Mouse (Mus musculus) CD4-positive, CD25-positive, alpha-beta regulatory T cell, adult 2 months (primary cell): ENCODE measurements at regions not wholly inside any gene's neighbourhood (a gene's known extent, or its start where the extent isn't known, plus 50 kb on each side); places are given as distances from the start of the nearest gene placed in this dataset.

Source experiments
- DNase-seq: peaks from one replicate; pipeline ENCODE4 v3.0.0-alpha.2; 2012; ENCODE audit warnings: low read depth, low spot score

GRCm38 (mm10) chr11:114551262-114551661, 117.1 kb upstream of the Rpl38 start:
- DNase-seq: no peak

DNA sequence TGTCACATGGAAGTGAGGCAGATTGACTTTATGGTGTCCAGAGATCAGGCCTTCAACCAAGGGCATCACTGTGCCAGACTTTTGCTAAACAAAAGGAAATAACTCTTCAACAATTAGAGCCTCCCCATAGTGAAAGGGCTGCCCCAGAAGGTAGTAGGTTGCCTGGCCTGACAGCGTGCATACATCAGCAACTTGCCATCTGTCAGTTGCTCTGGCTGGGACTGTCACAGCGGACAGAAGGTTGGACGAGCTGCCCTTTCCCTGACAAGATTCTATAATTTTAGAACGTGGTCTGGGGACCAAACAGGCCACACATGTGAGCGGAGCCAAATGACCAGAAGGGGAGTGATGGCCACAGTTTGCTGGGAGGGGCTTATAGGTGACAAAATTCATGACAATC, 119.7 kb upstream of the Rpl38 start:
- DNase-seq: no peak

DNA sequence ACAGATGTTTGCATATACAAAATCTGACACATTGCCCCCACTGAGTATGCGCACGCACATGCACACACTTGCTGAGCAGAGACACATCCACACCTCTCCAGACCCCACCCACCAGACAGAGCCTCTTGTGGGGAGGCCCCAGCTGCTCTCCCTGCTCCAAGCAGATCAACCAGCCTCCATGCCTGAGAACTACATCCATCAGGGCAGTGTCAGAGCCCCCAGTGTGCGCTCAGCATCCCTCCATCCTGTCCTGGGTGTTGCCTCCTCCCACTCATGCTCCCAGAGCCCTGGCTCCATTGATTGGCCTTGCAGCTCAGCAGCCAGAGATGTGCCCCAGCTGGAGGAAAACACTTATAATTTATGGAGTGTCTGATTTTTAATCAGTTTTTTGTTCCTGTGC, 124.1 kb upstream of the Rpl38 start:
- DNase-seq: no peak

DNA sequence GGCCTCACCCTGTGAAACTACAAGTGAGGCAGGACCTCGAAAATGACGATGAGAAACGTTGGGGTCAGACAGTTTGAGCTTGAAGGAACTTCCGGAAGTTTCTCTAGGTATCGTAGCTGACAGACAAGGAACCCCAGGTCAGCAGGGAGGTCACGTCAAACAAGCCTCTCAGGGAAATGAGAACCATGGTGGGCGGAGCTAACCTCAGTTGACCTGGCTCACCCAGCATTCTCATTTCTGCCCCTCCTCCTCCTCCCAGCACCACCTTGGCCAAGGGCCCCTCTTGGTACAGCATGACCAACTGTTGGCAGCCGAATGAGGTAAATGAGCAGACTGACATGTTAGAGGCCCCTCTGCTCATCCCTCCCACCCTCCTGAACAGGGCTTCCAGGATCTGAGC, 126.2 kb upstream of the Rpl38 start:
- DNase-seq: no peak

- peak; percentile 49 for DNase-seq
Observed at GRCm38 (mm10) chr11:114540503-114540902, 127.8 kb upstream of the Rpl38 start.

GRCm38 (mm10) chr11:114536616-114537493, 131.5 kb upstream of the Rpl38 start:
- no peak for DNase-seq

- DNase-seq: no peak
Observed at GRCm38 (mm10) chr11:114535900-114536299, 132.4 kb upstream of the Rpl38 start.

DNA sequence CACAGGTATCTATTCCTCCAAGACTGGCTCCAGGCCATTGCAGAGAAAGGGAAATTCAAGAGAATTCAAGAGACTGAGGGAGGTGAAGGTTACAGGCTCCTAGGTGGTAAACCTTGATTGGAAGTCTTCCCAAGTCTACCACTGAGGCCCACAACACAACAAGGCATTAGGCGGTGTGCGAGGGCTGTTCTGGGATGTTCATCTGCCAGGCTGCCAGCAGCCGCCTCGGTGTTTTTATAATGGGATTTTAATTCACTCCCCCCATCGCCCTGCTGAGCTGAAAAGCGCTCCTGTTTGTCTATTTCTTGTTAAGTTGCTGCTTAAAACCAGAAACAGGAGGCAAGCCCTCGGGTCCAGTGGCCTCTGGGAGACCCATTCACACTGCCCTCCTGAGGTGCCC, 133.9 kb upstream of the Rpl38 start:
- no peak for DNase-seq

DNA sequence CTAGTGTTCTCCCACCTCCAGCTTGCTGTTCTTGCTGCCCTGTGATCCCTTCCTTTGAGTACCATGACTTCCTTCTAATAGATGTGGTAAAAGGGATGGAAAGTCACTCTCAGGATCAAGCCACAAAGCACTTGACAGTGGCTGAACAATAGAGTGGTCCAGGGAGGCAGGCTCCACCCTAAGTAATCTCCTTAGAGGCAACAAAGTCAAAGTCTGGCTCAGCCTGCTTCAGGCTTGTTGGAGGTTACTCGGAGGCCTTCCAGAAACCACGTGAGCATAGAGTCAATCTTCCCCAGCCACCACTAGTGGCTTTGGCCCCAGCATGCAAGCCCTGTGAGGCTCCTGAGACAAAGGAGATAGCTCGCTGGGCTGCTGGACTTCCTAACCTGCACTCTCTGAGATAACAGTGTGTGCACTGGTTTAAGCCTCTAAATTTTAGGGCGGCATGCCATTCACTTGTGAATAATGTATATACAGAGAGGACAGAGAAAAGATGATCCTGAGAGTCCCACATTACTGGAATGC, 137.0 kb upstream of the Rpl38 start:
- no peak for DNase-seq

DNA sequence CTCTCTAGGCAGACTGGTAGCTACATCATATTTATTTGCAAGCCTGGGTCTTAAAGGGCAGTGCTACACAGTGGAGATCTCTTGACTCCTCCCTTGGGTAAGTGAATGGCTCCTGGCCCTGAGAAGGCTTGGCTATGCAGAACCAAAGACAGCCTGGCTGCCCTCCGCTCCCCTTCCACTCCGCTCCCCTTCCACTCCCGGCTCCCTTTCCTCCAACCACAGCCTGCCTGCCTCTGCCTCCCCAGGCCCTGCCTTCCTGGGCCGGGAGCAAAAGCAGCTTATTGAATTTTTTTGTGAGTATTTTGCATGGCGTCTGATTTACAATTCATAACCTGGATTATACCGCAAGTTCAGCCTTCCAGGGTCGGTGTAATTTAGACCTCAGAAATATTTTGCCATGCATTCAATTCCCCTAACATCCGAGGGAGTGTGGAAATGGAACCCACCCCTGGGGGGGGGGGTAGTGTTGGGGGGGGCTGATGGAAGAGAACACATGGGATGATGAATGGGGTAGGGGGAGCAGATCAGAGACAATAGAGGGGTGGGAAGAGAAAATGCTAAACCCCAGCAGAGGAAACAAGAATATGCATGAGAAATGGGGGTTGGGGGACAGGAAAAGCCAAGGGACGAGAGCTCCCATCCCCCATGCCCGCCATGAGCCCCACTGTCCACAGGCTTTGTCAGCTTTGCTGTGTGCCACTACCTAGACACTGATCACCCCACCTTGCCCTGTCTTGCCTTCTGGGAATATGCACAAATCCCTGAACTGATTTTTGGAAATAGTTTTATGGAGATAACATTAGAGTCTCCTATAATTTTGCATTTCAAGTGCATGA, 139.2 kb upstream of the Rpl38 start:
- DNase-seq: no peak

DNA sequence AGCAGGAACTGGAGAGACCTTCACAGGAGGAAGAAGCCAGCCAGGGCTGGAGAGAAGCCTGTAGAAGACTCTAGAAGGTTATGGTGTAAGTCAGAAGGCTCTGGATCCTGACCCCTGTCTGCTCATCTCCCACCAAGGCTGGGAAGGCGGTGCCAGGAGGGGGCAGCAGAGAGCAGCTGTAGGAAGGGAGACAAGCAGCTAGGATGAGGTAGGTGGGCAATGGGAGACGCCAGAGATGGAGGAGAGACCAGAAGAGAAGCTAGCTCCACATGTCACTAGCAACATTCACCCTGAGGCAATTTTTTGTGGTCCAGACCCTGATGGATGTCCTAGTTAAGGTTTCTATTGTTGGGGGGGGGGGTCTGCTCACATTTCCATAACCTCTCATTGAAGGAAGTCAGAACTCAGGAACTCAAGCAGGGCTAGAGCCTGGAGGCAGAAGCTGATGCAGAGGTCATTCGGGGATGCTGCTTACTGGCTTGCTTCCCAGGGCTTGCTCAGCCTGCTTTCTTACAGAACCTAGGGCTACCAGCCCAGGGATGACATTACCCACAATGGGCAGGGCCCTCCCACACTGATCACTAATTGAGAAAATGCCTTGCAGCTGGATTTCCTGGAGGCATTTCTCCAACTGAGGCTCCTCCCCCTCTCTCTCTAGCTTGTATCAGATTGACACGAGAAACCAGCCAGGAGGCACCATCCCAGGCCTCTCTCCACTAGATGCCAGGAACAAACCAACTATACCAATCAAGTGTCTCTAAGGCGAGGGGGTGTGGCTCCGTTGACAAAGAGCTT, 144.7 kb upstream of the Rpl38 start:
- DNase-seq: peak; percentile 77

DNA sequence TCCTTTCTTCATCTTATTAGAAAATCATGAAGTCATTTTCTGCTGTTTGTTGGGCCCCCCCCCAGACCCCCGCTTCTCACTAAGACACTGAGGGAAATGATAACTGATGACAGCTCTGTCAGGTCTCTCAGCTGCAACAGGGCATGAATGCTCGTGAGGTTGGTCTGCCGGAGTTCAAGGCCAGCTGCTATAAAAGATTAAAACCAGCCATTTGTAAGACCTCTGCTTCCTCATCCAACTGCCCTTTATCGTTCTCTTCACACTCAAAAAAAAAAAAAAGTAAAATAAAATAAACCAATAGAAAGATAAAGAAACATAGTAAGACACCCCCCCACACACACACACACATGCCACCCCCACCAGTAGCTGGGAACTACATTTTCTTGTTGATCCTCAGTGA, 153.0 kb upstream of the Rpl38 start:
- no peak for DNase-seq

DNA sequence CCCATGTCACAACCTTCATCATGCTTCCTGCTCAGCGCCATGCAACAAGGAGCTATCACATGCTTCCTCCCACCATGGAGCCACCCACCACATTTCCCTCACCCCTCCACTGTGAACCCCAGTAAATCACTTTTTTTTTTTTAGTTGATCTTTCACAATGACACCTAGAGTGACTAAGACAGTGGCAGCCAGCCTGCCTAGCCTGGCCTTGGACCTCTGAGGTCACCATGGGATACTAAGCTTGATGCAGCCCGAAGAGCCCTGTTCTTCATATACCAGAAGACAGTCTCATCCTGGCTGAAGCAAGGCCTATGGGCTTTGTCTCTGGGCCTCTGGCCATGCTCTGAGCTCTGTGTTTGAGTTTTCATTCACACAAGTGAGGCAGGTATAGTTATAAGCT, 154.2 kb upstream of the Rpl38 start:
- DNase-seq: no peak

DNA sequence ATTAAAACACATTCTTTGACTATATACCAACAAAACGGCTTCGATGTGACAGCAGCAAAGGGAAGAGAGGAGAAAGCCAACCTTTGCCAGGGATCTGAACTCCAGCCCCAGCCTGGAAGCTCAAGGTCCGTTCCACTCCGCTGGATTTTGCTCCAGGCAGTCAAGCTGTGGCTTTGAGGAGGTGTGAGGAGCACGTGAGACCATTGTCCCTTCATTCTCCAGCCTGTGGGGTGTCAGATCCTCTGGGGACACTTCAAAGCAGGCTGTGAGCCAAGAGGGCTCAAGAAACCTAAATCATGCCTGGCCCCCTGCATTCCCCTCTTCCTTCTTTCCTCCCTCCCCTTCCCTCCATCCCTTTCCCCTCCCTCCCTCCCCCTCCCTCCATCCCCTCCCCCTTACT, 154.9 kb upstream of the Rpl38 start:
- DNase-seq: no peak

DNA sequence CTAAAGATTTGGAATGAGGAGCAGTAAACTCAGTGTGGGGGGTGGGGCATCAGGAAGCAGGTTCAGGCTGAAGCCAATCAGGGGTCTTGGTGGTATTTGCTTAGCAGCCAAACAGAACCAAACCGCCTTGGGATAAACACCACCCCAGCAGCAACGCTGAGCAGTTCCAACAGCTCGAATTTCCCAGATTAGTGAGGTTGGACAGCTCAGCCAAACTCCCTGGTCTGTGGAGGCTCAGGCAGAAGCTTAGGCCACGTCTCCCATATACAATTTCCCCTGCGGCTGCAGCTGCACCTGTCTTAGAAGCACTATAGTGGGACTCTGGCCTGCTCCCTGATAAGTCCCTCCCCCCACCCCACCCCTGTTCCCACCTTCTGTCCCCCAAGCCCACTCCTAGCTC, 156.3 kb upstream of the Rpl38 start:
- DNase-seq: no peak

DNA sequence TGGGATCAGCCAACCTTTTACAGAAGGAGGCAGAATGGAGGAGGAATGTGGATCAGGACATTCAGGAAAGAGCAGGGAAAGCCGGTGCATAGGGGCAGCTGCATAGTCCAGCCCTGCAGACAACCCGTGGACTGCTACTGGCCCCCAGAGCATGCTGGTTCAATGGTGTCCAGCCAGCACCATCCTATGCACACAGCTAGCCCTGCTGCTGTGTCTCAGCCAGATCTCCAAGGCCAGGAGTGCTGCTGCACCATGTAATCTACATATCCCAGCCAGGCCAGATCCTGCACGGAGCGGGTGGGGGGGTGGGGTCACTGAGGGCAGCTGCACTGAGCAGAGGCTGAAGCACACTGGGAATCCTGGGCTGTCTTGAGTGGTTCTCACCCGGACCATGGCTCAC, 165.8 kb upstream of the Rpl38 start:
- no peak for DNase-seq

- no peak for DNase-seq
Observed at GRCm38 (mm10) chr11:114501869-114502540, 166.3 kb upstream of the Rpl38 start.

DNA sequence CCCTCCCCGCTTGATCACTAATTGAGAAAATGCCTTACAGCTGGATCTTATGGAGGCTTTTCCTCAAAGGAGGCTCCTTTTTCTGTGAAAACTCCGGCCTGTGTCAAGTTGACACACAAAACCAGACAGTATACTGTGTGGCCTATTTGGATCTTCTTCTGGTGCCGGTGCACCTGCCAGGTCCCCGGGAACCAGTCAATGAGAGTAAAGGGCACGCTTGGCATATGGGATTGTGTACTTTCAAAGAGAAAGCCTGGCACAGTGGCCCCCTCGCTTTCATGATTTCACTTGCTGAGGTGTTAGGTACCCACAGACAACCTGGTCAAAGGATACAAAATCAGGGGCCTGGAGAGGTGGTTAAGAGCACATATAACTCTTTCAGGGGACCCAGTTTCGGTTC, 167.9 kb upstream of the Rpl38 start:
- DNase-seq: no peak

- no peak for DNase-seq
Observed at GRCm38 (mm10) chr11:114499665-114500064, 168.7 kb upstream of the Rpl38 start.

GRCm38 (mm10) chr11:114495520-114495921, 172.8 kb upstream of the Rpl38 start:
- DNase-seq: no peak

DNA sequence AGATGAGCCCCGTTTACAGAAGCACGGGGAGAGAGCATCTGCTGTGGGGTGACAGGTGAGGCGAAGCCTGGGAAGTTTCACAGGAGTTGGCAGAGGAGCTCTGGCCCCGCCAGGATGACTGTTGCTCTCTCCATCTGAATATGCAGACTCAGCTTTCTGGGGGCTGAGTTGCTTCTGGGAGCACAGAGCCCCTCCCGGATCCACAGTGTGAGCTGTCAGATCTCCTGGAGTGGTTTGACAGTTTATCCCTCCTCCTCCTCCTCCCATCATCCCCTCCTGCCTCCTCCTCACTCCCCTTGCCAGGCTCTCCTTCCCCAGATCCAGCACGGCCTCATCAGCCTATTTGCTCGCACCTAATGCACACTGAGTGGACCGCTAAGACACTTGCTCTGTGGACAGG, 181.9 kb upstream of the Rpl38 start:
- no peak for DNase-seq
